Comparison of ENCODE assay signal across 21 mouse cellular contexts in the genomic region with DNA sequence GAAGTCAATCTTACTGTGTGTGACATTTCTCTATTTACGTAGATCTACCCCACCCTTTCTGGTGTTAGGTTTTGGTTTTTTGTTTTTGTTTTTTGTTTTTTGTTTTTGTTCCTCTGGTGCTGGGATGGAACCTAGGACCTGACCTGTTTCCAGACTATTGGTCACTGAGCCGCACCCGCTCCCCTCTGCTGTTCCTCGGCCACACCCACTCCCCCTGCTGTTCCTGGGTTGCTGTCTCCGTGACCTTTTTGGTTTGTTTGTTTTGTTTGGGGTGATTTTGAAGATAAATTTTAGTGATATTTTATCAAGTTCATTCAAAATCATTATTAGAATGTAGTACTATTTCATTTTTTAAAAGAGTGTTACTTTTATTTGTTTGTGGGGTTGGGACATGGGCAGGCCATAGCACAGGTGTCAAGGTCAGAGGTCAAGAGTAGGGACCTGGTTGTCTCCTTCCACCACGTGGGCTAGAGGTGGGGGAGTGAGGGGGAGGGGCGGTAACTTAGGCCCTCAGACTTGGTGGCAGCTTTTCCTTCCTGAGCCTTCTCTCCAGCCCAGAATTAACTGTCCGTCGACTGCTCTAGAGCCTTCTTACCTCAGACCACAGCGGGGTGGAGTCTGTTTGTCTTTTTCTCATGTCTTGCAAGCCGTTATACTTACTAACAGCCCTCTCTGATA.
"Had no signal": no experiment of that assay in that cellular context is flagged by ENCODE, and none has a peak within 500 bp of the region (broad histone marks: within the 10 kb centered on the region; RNA-seq: fewer than 3 reads in every experiment).

No protein-coding gene starts in this region.

- DNase-seq: liver, postnatal 0 days; lung, adult 2 months; lung, postnatal 14 days; lung, postnatal 36 days; midbrain, embryonic 14.5 days; retina, postnatal 1 day; right cerebral cortex, adult 18-20 months; right cerebral cortex, postnatal 14 days; right cerebral cortex, postnatal 4 days; spleen, adult 18-20 months; thymus, adult 18-20 months; thymus, postnatal 14 days; thymus, postnatal 36 days had no signal

- H3K27ac ChIP-seq: liver, embryonic 15.5 days; lung, embryonic 15.5 days; macrophage; midbrain, embryonic 12.5 days; neural tube, embryonic 13.5 days; neural tube, embryonic 15.5 days had no signal

- H3K4me1 ChIP-seq: liver, embryonic 15.5 days; lung, embryonic 15.5 days; megakaryocyte, embryonic 14.5 days; midbrain, embryonic 12.5 days; neural tube, embryonic 13.5 days; neural tube, embryonic 15.5 days had no signal

- H3K9ac ChIP-seq: liver, embryonic 15.5 days; liver, postnatal 0 days; lung, embryonic 15.5 days; midbrain, embryonic 12.5 days; neural tube, embryonic 13.5 days; neural tube, embryonic 15.5 days had no signal

- H3K9me3 ChIP-seq: liver, embryonic 15.5 days had no signal

- H3K27me3 ChIP-seq: liver, embryonic 15.5 days; lung, embryonic 15.5 days; neural tube, embryonic 13.5 days; neural tube, embryonic 15.5 days had no signal

- H3K4me3 ChIP-seq: liver, embryonic 15.5 days; lung, embryonic 15.5 days; megakaryocyte, embryonic 14.5 days; midbrain, embryonic 12.5 days; myocyte; neural tube, embryonic 13.5 days; neural tube, embryonic 15.5 days had no signal

- H3K36me3 ChIP-seq: liver, embryonic 15.5 days; lung, embryonic 15.5 days; midbrain, embryonic 12.5 days; neural tube, embryonic 13.5 days; neural tube, embryonic 15.5 days had no signal
